19 mouse cellular contexts compared by ENCODE assay signal in genomic region chr15:70034976-70035375, GRCm38 (mm10).
DNase-seq lines count a peak whose midpoint lies in the region; ATAC-seq and TF ChIP-seq lines count a peak whose summit lies in the region.
"Had no signal": no experiment of that assay in that cellular context is flagged by ENCODE, and none has a peak within 500 bp of the region (broad histone marks: within the 10 kb centered on the region; RNA-seq: fewer than 3 reads in every experiment).

No protein-coding gene starts in this region.

- TF ChIP-seq EP300 in lung, postnatal 0 days (IDR thresholded peaks at IDR 0.05) = no peak

- H3K27me3 ChIP-seq in midbrain, embryonic 12.5 days = no peaks in the 10 kb centered on the region
- H3K27me3 ChIP-seq in midbrain, embryonic 15.5 days (replicated peaks) = no peaks in the 10 kb centered on the region
- no peaks in the 10 kb centered on the region for H3K27me3 ChIP-seq in hindbrain, embryonic 12.5 days
- H3K27me3 ChIP-seq in lung, postnatal 0 days (replicated peaks; ENCODE audit: insufficient read depth, low read length) = no peaks in the 10 kb centered on the region
- H3K27me3 ChIP-seq: heart, embryonic 15.5 days; limb, embryonic 12.5 days; liver, embryonic 15.5 days; Patski had no signal

- no peak overlapping the region for H3K27ac ChIP-seq in midbrain, embryonic 12.5 days (replicated peaks)
- no peak overlapping the region for H3K27ac ChIP-seq in midbrain, embryonic 15.5 days
- H3K27ac ChIP-seq in hindbrain, embryonic 12.5 days = no peak overlapping the region
- no peak overlapping the region for H3K27ac ChIP-seq in lung, postnatal 0 days (ENCODE audit: low read length)
- H3K27ac ChIP-seq: heart, embryonic 15.5 days; layer of hippocampus, adult 2 months; limb, embryonic 12.5 days; liver, embryonic 15.5 days had no signal

- DNase-seq in cerebellum, postnatal 10 days = peak; percentile 14 to 35
- DNase-seq in cerebellum, adult 8-10 months = no peak
- peak; percentile 76 for DNase-seq in retina, embryonic 14.5 days (ENCODE audit: low spot score)
- no peak for DNase-seq in spleen, postnatal 10 days (ENCODE audit: low spot score in 2 of 2)
- no peak for DNase-seq in lung, postnatal 0 days (ENCODE audit: low spot score)
- DNase-seq: cerebellum, adult 9-11 months; heart, adult 11 months; lung, postnatal 36 days; right cerebral cortex, postnatal 14 days; thymus, postnatal 4 days had no signal

- ATAC-seq in midbrain, embryonic 12.5 days (ENCODE audit: low FRiP score, low read depth) = 0 out of 2 replicates have a peak, but pooled peaks have one; percentile 23
- no peak for ATAC-seq in midbrain, embryonic 15.5 days (replicated peaks)
- peak; percentile 71; the same call in 1 of the 2 replicates for ATAC-seq in hindbrain, embryonic 12.5 days (ENCODE audit: low FRiP score)
- no peak for ATAC-seq in lung, postnatal 0 days
- ATAC-seq: midbrain, embryonic 16.5 days; Patski had no signal

- no peaks in the 10 kb centered on the region for H3K36me3 ChIP-seq in midbrain, embryonic 12.5 days
- no peaks in the 10 kb centered on the region for H3K36me3 ChIP-seq in midbrain, embryonic 15.5 days (replicated peaks)
- no peaks in the 10 kb centered on the region for H3K36me3 ChIP-seq in hindbrain, embryonic 12.5 days
- no peaks in the 10 kb centered on the region for H3K36me3 ChIP-seq in lung, postnatal 0 days (ENCODE audit: insufficient read depth, low read length)
- H3K36me3 ChIP-seq: heart, embryonic 15.5 days; limb, embryonic 12.5 days; liver, embryonic 15.5 days had no signal

- no peak for TF ChIP-seq CTCF in lung, postnatal 0 days (IDR thresholded peaks at IDR 0.05)

- H3K4me2 ChIP-seq in midbrain, embryonic 12.5 days (replicated peaks) = no peak overlapping the region
- no peak overlapping the region for H3K4me2 ChIP-seq in midbrain, embryonic 15.5 days
- no peak overlapping the region for H3K4me2 ChIP-seq in hindbrain, embryonic 12.5 days (replicated peaks)
- no peak overlapping the region for H3K4me2 ChIP-seq in lung, postnatal 0 days (replicated peaks; ENCODE audit: low read depth, low read length)
- H3K4me2 ChIP-seq: heart, embryonic 15.5 days; limb, embryonic 12.5 days; liver, embryonic 15.5 days had no signal

- no peak overlapping the region for H3K9ac ChIP-seq in midbrain, embryonic 12.5 days (replicated peaks)
- H3K9ac ChIP-seq in midbrain, embryonic 15.5 days = no peak overlapping the region
- no peak overlapping the region for H3K9ac ChIP-seq in hindbrain, embryonic 12.5 days
- H3K9ac ChIP-seq in lung, postnatal 0 days (replicated peaks; ENCODE audit: low read depth) = no peak overlapping the region
- H3K9ac ChIP-seq: heart, embryonic 15.5 days; limb, embryonic 12.5 days; liver, embryonic 15.5 days had no signal

- no peak overlapping the region for H3K4me3 ChIP-seq in midbrain, embryonic 12.5 days
- H3K4me3 ChIP-seq in midbrain, embryonic 15.5 days = no peak overlapping the region
- no peak overlapping the region for H3K4me3 ChIP-seq in hindbrain, embryonic 12.5 days
- no peak overlapping the region for H3K4me3 ChIP-seq in lung, postnatal 0 days (ENCODE audit: low read depth, low read length)
- H3K4me3 ChIP-seq: heart, embryonic 15.5 days; layer of hippocampus, adult 2 months; limb, embryonic 12.5 days; liver, embryonic 15.5 days had no signal

- no peaks in the 10 kb centered on the region for H3K4me1 ChIP-seq in midbrain, embryonic 12.5 days
- no peaks in the 10 kb centered on the region for H3K4me1 ChIP-seq in midbrain, embryonic 15.5 days
- no peaks in the 10 kb centered on the region for H3K4me1 ChIP-seq in hindbrain, embryonic 12.5 days
- no peaks in the 10 kb centered on the region for H3K4me1 ChIP-seq in lung, postnatal 0 days (ENCODE audit: insufficient read depth, low read depth, low read length)
- H3K4me1 ChIP-seq: heart, embryonic 15.5 days; limb, embryonic 12.5 days; liver, embryonic 15.5 days had no signal

- H3K9me3 ChIP-seq in midbrain, embryonic 12.5 days = no peaks in the 10 kb centered on the region
- H3K9me3 ChIP-seq in midbrain, embryonic 15.5 days = no peaks in the 10 kb centered on the region
- H3K9me3 ChIP-seq in hindbrain, embryonic 12.5 days (replicated peaks) = no peaks in the 10 kb centered on the region
- H3K9me3 ChIP-seq in lung, postnatal 0 days (ENCODE audit: low read length) = no peaks in the 10 kb centered on the region
- H3K9me3 ChIP-seq: heart, embryonic 15.5 days; limb, embryonic 12.5 days; liver, embryonic 15.5 days had no signal

- WGBS in midbrain, embryonic 12.5 days = 80% methylated on average over 7 of the region's 7 CpGs
- 67% methylated on average over 7 of the region's 7 CpGs for WGBS in midbrain, embryonic 15.5 days
- 69% methylated on average over 7 of the region's 7 CpGs for WGBS in hindbrain, embryonic 12.5 days
- WGBS in lung, postnatal 0 days = 72% methylated on average over 7 of the region's 7 CpGs

Comparison
In these comparisons a context has a peak if more than half of its experiments do, and no peak if none do; other contexts are left out.
1. DNase-seq: peak in cerebellum, postnatal 10 days (2 of 2) and retina, embryonic 14.5 days (single experiment); none in cerebellum, adult 8-10 months (single experiment), spleen, postnatal 10 days (0 of 2) and lung, postnatal 0 days (single experiment).
2. ATAC-seq: peak in midbrain, embryonic 12.5 days (single experiment) and hindbrain, embryonic 12.5 days (single experiment); none in midbrain, embryonic 15.5 days (single experiment) and lung, postnatal 0 days (single experiment).